Mouse (Mus musculus): ENCODE results near the gene Nfix.

GRCm38 (mm10) chr8:84767221-84767620 lies 32.9 kb downstream of the Nfix start:
- TF ChIP-seq CTCF (conservative IDR thresholded peaks at IDR 0.05; ENCODE audit: insufficient read depth, insufficient read length, low read depth, low read length) (no peak), POLR2A (IDR thresholded peaks at IDR 0.05; ENCODE audit: low read depth, low read length) (no peak)

Data from kidney, adult 2 months (tissue).